Mouse (Mus musculus) cerebellum, adult 11-12 months (tissue): ENCODE data around the gene Lrrc25.
"Not testable (repeated sequence)": the region's sequence is repeated elsewhere in the genome, so short reads cannot be mapped to it uniquely, and the experiment has no call there.

ENCODE experiments used
- DNase-seq: peaks from one replicate; pipeline ENCODE4 v3.0.0; 2022

Gene Lrrc25

GRCm38 (mm10) chr8:70615894-70616293 lies at the start of gene Lrrc25:
Gene Lrrc25 (plus strand): TSS chr8:70616155.
- DNase-seq: peak; percentile 9

DNA sequence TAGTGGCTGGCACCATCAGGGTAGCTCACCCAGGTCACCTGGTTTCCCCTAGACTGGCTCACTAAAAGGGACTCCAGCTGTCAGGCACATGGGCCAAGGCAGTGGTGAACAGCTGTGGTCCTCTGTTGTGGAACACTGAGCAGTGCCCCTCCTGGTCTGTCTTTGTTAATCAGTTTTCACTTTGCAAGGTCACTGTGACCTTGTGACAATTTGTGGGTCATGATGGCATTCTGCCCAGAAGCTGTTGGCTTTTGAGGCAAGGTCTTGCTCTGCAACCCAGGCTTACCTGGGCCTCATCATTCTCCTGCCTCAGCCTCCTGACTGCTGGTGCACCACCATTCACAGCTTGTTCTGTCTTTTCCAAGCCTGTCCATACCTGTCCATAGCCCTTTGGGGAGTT lies 45.6 kb upstream of the Lrrc25 start:
- no peak for DNase-seq

DNA sequence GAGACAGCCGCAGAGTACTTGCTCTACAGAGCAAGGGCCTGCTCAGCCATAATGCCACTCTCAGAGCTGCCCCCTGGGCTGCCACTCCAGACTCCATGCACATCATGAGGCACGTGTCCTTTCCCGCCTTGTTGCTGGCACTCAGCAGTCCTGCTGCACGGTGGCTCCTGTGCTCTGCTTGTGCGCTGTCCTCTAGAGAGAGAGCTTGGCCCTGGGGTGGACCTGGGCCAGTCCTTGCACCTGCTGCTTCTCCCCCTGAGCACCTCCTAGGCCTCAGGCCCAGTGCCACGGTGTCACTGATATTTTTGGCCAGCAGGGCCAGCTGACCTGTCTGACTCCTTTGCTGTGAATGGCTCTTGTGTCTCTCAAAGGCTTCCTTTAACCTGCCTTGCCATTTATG lies 45.0 kb upstream of the Lrrc25 start:
- peak; percentile 80 for DNase-seq

GRCm38 (mm10) chr8:70574302-70574701 lies 41.7 kb upstream of the Lrrc25 start:
- DNase-seq: no peak

DNA sequence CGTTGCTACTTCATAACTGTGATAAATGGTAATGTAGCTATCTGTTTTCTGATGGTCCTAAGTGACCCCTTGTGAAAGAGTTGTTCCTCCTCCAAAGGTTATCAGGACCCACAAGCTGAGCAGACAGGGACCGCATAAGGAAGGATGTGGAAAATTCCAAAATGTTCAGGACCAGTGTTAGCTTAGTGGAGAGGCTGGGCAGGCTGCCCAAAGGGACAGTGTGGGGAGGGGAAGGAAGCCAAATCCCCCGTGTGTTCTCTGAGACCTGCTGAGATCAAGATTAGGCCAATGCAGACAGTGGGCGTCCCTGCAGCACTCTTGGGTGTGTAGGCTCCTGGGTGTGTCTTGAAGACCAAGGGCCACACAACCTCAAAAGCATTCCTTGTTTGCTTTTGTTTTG lies 41.0 kb upstream of the Lrrc25 start:
- peak; percentile 77 for DNase-seq

GRCm38 (mm10) chr8:70577207-70577606 lies 38.7 kb upstream of the Lrrc25 start:
- no peak for DNase-seq

DNA sequence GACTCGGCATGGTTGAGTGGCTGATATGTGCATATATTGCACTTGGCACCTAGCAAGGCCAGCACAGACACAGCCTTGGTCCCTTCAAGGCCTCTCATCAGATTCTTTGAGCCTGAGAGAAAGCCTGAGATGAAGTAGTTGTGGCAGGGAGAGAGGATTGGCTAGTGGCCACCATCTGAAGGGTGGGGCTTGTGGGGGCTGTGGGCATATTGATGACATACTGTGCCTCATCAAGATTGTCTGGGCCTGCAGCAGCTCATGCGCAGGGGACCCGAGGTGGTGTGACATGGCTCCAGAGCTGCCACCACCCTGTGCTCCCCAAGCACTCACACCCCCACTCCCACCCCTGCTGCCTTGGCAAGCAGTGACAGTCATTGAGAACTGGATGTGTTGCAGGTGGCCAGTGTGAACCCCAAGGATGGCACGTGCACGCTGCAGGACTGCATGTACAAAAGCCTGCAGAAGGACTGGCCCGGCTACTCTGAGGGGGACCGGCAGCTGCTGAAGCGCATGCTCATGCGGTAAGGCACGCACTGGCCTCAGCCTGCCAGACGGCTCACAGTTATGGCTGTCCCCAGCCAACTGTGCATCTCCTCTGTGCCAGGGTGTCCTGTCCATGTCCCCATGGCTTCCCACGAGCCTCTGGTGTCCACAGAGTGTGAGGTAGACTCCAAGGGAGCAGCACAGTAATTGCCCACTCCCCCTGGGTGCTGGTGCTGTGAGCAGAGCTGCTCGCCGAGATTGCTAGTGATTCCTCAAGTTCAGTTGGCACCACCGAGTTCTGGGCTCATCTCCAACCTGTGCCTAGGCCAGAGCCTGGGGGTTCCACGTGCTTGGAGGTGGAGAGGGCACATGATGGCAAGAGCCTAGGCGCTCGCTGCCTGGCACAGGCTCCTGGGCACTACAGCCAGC lies 32.2 kb upstream of the Lrrc25 start:
- peak; percentile 86 for DNase-seq

DNA sequence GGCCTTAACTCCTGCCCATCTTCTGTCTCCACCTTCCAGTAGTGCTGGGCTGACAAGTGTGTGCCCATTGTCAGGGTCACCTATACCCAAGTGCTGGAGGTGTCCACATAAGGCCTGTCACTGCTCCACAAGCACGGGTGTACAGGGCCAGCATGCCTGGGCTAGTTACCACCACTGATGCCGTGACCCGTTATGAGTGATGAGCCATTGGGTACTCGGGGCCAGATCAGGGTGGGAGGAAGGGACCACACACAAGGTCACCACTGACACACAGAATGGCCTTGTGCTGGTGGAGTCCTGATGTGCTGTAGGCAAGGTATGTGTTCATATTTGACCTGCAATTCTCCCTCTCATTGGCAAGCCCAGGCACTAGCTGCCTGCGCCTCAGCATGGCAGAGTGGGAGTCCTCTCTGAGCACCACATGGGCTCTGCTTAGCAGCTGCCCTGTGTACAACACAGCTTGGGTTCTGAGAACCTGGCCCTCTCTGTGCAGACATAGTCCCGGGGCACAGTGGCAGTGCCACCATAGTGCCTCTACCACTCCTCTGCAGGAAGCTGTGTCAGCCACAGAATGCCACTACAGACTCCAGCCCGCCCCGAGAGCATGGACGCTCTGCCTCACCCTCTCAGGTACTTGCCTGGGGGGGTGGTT lies 31.2 kb upstream of the Lrrc25 start:
- no peak for DNase-seq

DNA sequence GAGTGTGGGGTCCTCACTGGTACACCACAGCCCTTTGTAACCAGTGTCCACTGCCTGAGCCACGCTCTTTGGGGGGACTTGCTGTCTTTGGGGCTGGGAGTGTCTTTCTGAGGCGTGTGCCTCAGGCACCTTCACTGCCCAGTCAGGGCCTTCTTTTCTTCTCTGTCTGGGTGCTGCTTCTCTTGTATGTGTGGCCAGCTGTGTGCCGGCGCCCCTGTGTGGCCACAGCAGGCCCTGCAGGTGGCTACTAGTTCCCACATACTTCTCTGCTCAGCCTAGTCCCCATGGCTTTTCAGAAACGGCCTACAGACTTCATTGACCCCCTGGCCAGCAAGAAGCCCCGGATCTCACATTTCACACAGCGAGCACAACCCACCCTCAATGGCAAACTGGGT lies 30.7 kb upstream of the Lrrc25 start:
- DNase-seq: peak; percentile 64

- DNase-seq: not testable (repeated sequence)
Measured at GRCm38 (mm10) chr8:70587955-70588354, 28.0 kb upstream of the Lrrc25 start.

DNA sequence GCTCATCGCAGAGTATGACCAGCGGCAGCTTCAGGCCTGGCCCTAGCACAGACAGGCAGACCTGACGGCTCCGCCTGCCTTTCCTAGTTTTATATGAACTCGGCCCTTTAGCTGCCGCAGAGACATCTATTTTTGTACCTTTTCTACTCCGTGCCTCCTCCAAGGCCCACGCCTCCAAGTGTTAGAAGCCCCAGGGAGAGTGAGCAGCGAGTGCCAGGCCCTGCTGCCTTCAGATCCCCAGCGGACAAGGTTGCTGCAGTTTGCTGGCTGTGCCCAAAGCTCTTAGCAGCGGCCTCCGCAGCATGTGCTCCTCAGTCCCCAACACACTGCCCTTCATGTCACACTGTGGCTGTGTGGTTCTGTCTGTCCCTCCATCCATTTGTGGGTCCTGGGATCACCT lies 24.4 kb upstream of the Lrrc25 start:
- no peak for DNase-seq

GRCm38 (mm10) chr8:70593173-70593572 lies 22.8 kb upstream of the Lrrc25 start:
- DNase-seq: no peak

DNA sequence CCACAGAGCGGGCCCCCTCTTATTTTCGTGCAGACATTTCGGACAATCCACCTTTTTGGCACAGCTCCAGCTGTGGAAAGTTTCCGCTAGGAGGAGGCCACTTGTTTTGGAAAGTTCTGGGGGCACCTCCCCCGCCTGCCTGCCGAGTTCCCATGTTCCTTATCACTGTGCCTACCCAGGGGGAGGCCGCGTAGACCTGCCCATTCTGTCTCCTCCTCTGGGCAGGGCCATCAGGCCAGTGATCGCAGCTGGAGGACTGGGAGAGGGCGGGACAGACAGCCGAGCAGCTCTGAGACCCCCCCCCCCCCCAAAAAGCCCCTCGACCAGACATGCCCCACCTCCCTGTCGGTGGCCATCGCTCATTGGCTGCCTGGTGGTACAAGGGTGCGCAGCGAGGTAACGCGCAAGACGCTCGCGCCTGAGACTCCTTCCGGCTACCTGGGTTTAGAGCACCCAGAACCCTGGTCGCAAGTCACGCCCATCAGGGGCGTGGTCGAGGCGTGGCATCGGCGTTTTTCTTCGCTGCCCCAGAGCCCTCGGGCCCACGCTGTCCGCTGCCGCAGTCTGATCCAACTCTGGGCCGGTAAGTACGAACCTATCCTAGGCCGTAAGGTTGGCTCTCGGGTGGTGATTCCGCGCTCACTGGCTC lies 21.9 kb upstream of the Lrrc25 start, which contains the start of gene Isyna1:
Gene Isyna1 (plus strand): TSS at position 413 of the 649 bp plus-strand sequence.
- DNase-seq: peak; percentile 78

- peak; percentile 65 for DNase-seq
Measured at GRCm38 (mm10) chr8:70594621-70595564, 21.1 kb upstream of the Lrrc25 start.

DNA sequence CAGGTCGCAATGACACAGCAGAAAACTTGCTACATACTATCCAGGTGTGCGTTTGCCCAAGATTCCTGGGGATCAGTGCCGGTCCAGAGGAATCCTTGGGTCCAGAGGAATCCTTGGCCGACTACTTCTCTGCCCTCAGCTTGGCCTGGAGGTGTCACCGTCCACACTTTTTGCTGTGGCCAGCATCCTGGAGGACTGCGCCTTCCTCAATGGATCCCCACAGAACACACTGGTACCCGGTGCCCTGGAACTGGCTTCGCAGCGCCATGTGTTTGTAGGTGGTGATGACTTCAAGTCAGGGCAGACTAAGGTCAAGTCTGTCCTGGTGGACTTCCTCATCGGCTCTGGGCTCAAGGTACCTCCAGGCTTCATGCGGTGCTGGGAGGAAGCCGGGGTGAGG lies 20.1 kb upstream of the Lrrc25 start:
- DNase-seq: no peak

DNA sequence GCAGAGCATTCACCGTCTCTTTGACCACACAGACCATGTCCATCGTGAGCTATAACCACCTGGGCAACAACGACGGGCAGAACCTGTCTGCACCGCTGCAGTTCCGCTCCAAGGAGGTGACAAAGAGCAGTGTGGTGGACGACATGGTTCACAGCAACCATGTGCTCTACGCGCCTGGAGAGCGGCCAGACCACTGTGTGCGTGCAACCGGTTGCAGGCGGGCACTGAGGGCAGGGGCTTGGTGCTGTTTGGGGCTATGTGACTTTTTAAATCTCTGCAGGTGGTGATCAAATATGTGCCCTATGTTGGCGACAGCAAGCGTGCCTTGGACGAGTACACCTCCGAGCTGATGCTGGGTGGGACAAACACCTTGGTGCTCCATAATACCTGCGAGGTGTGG lies 19.7 kb upstream of the Lrrc25 start:
- peak; percentile 61 for DNase-seq

DNA sequence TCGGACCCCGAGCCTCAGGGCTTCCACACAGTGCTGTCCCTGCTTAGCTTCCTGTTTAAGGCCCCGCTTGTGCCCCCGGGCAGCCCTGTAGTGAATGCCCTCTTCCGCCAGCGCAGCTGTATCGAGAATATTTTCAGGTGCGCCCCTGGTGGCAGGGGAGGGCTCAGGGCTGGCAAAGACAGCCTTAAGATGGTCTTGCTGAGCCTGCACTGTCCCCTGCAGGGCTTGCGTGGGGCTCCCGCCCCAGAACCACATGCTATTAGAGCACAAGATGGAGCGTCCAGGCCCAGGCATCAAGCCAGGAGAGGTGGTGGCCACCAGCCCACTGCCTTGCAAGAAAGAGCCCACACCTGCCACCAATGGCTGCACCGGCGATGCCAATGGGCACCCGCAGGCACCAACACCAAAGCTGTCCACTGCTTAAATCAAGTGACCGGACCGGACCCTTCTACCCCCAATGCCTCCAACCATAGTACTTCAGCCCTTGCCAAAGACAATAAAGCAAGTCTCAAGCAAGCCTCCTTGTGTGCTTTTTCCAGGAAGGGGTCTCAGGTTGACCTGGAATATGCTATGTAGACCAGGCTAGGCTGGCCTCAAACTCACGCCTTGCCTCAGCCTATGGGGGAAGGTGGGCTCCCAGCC lies 19.1 kb upstream of the Lrrc25 start:
- DNase-seq: peak; percentile 80

GRCm38 (mm10) chr8:70597417-70598272 lies 18.3 kb upstream of the Lrrc25 start:
- DNase-seq: no peak

DNA sequence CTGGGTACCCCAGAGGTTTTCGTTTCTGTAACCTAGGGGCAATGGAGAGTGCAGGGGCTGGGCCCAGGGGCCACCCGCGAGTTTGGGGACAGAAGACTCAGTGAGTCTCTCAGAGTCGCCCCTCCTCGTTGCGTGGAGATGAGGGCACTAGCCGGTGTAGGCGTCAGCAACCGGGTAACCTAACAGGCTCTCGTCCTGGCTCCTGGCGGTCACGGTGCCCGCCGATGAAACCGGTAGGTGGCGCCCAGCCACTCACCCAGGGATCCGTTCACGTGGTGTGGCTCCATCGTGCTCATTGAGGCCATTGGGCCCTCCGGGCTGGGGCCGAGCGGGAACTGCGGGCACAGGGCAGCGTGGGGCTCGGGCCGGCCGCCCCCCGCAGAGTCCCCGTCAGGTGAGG lies 17.7 kb upstream of the Lrrc25 start:
- DNase-seq: peak; percentile 90

DNA sequence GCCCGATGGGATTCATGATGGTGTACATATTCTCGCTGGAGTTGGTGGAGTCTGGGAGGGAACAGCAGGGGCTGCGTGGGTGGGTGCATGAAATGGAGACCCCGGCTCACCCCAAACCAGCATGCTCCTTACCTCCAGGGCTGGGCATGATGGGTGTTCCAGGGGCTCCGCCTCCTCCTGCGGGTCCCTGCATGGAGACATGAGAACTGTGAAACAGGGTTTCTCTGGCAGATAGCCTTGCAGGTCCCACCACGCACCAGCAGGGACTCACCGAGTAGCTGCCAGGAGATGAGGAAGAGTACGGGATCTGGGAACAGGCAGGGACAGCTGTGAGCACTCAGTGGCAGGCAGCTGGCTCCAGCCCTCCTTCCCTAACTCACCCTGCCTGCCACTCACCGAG lies 17.2 kb upstream of the Lrrc25 start:
- no peak for DNase-seq
